Mouse (Mus musculus): ENCODE measurements around the gene Kctd13.

DNA sequence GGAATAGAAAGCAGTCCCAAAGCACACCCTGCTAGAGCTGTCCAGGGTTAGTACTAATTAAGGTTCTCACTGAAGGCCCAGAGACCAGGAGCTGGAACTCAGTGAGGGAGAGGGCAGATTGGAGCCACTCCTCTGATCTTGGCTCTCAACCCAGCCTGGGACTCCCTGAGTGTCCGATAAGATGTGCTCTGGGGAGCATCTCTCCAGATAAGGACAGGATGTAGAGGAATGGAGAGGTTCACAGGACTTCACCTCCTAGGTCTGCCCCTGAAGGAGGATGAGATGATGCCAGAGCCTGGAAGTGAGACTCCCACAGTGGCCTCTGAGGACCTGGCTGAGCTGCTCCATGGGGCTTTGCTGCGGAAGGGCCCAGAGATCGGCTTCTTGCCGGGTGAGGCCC lies 23.1 kb downstream of the Kctd13 start:
- TF ChIP-seq CTCF (IDR thresholded peaks at IDR 0.05; ENCODE audit: borderline replicate concordance, control insufficient read depth, extremely low read depth, insufficient read depth, low read length, poor library complexity): no peak
- TF ChIP-seq POLR2A (IDR thresholded peaks at IDR 0.05; ENCODE audit: control insufficient read depth, extremely low read depth, insufficient read depth, low read length, poor library complexity): no peak

Data from thymus, adult 2 months (tissue).